Mouse (Mus musculus) urinary bladder, postnatal 4 days (tissue): ENCODE results near the gene Stmn1.
A peak's percentile ranks its signal among the peaks of the same experiment; 100 is the strongest.
"Not testable (repeated sequence)": the region's sequence is repeated elsewhere in the genome, so short reads cannot be mapped to it uniquely, and the experiment has no call there.

Source experiments
- DNase-seq, 2 experiments: peaks; one replicate each; pipeline ENCODE4 v3.0.0; 2021 to 2022; ENCODE audit warnings: low spot score in 2 of 2

Gene Stmn1

DNA sequence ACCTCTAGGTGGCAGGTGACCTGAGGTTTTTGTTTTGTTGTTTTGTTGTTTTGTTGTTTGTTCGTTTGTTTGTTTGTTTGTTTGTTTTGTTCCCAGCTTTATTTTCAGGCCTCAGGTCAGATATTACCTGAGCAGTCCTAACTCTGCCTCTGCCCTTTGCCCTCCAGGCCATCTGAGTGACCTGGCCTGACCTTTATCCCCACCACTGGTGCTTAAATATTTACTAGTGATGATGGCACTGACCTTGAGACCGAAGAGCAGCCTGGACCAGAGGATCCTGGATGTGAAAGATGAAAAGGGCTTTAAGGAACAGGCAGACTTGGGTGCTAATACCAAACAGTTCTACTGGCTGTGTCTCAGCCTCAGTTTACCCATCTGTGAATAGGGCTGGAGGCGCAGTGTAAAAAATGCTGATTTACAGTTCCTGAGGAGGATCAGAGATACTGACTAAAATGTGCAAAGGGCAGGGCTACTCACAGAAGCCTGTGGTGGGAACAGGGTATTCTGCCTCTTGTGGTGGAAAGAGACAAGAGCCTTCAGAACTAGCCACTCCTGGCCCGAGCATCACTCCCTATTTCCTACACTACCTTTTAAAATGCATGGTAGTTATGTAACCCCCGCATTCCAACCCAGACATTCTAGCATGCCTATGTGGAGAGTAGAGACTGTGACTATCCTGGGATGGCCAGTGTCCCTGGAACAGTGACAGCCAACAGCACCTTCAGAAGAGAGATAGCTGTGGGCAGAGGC lies 17.2 kb downstream of the Stmn1 start:
- DNase-seq = no peak

DNA sequence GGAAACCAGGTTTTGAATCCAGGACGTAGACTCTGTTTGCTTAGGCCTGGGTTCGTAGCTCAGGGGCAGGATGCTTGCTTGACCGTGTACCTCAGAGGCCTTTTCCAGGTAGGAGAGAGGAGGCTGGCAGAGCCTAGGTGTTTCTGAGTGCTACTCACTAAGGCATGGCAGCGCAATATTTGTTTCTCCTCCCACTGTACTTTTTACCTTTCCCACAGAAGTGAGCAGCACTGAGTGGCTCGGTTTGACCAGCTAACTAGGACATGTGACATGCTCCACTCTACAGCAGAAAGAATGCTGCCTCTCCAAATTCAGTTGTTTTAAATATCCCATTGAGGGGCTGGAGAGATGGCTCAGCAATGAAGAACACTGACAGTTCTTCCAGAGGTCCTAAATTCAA lies 20.1 kb downstream of the Stmn1 start:
- no peak for DNase-seq

DNA sequence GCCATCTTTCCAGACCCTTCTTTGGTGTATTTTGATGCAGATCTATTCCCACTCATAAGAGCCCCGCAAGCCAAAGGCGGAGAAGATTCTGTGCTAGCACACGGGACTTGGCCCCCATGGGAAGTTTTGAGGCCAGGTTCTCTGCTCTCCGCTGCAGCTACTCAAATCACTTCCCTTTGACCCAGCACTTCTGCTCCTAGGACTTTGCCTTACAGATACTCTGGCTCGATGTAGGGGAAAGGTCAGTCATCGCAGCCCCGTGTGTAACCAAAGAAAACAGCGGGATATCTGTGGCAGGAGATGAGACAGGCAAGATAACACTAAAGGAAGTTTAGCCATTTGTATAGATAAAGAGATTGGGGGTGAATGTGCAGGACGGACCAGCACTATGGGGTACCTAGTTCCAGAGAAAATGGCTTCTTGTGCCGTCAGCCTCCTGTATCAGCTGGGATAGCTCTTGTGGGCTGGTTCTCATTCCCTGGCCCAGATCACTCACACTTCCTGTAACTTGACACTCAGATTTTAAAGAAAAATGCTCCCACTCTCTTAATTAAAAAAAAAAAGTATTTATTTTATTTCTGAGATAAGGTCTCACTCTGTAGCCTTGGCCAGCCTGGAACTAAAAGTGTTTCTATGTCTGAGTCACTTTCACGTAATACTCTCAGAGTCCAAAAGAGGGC lies 22.0 kb downstream of the Stmn1 start:
- DNase-seq = no peak

DNA sequence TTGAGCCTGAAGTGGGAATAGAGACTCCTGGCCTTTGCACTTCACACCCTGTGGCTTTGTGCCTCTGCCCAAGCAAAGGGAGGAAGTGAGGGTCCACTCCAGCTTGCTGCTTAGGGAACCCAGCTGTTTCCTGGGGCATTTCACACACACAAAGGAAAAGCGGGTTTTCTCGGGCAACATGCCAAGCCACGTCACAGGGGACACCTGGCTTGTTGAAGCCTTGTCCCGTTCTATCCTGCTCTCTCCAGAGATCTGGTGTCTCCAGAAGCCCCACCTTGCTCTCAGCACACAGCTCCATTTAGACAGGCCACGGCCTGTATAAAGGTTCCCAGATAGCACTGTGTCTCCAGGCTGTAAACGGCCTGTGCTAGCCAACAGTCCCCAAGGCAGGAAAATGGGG lies 23.6 kb downstream of the Stmn1 start:
- no peak for DNase-seq

DNA sequence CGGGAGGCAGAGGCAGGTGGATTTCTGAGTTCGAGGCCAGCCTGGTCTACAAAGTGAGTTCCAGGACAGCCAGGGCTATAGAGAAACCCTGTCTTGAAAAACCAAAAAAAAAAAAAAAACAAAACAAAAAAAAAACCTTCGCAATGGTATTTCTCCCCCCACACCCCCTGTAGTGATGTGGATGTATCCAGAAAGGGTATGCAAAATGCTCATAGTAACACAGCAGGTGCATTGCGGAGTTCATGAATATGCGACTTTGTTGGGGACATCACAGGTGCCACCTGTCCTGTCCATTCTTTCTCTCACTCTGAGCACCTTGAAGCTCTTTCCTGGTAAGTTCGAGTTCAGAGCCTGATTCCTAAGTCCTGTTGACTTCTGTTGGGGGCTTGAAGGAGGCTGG lies 26.0 kb downstream of the Stmn1 start:
- not testable (repeated sequence) for DNase-seq

DNA sequence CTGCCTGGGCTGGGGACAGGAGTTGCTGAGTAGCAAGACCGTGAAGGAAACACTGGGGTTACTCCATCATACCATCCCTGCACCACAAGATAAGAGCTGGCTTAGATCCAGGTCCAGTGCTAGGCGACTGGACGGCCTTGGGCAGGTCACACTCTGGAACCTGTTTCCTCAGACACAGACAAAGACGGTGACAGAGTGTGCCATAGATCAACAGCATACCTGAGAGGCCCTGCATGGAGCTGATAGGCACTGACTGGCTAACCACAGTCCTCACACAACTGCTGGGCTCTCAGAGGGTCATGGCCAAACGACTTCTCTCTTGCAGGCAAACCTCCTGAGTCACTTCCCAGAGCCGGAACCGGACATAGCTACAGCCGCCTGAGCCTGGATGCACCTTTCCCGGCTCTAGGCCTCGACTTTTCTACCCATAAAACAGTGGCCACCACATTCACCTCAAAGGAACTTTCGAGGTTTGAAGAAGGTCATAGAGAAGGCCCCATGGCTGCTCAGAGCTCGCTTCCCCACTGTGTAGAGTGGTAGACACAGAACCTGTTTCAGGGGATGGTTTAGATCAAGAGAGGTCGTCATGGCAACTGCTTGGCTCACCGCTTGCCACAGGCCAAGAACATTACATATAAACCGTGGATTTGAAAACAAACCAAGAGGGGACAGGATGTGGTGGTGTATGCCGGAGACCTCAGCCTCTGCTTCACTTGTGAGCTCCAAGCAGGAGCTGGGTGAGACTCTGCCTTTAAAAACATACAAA lies 26.8 kb downstream of the Stmn1 start:
- no peak for DNase-seq

DNA sequence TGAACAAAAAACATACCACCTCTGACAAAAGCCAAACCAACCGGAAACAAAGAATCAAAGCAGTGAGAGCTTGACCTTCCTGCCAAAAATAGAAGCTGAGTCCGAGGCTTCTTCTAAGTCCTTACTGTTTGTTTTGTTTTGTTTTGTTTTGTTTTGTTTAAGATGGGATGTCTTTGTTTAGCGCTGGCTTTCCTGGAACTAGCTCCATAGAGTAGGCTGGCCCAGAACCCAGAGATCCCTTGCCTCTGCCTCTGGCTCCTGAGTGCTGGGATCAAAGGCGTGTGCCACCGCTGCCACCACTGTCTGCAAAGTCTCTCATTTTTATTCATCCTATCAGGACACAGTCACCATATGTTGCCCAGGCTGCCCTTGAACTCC lies 27.4 kb downstream of the Stmn1 start:
- no peak for DNase-seq

DNA sequence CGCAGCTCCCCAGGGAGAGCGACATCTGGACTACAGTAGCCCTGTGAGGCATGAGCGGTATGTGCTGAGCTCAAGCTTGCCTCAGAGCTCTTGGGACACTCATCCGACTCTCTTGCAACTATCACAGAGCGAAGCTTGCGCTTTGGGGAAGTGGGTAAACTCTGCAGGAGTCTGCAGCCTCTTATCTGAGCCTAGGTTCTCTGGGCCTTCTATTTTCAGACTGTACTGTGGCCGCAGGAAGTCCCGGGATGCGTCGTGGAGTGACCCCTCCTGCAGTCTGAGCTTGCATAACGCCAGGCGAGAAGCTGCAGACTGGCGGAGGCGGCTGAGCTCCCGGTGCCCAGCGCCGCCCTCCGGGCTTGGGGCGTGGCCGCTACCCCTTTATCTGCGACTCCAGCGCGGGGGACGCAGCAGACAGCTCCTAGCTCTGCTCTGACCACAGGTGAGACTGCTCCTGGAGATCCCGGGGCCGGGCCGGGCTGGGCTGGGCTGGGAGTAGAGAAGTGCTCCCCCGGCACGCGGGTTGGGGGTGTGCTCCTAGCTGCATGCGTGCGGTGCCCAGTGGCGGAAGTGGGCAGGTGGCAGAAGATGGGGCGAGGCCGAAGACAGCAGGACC lies 28.6 kb downstream of the Stmn1 start, which contains the start of gene Paqr7:
Paqr7 (plus strand) TSS at position 103 of the 616 bp plus-strand sequence.
- DNase-seq = peak; percentile 69 to 76

DNA sequence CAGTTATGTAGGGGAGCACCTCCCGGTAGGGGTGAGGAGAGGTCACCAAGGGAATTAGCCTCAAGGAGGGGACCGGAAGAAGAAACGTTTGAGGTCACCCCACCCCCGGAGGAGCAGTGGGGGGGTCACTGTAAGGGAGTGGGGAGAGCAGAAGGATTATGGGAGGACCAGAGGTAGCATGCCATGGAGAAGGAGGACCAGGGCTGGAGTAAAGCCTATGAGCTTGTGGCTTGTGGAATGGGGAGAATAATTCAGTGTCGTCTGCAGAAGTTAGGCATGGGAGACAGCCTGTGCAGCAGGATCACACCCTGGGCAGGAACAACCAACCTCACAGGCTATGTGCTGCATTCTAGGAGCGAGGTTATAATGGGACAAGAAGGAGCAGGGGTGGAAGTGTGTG lies 29.1 kb downstream of the Stmn1 start:
- no peak for DNase-seq

DNA sequence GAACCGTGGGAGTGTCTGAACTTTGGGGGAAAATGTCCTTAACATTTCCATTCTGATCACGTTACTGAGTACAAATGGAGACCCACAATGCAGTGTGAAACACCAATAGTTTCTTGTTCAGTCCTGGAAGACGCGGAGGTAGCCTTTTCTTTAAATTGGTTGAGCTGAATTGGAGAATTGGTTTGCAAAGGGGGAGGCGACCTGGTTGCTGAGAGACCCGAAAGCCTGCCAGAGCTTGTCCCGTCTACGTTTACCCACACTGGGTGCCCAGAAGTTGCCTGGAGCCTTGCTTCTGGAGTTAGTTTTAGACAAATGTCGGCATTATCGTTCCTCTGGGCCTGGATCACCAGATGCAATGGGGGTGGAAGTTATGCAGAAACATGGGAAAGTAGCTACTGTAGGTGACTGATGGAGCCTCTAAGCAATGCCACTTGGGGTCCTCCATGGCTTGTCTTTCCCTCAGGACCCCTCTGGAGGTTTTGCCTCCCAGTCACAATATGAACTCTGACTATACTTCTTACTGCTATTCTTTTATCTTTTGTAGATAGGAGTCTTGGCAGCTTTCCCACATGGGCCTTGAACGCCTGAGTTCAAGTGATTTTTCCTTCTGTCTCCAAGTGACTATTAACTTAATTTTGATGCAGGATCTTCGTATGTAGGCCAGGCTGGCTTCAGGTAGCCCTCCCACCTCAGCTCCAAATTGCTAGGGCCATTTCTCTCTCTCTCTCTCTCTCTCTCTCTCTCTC lies 30.0 kb downstream of the Stmn1 start:
- DNase-seq = no peak

DNA sequence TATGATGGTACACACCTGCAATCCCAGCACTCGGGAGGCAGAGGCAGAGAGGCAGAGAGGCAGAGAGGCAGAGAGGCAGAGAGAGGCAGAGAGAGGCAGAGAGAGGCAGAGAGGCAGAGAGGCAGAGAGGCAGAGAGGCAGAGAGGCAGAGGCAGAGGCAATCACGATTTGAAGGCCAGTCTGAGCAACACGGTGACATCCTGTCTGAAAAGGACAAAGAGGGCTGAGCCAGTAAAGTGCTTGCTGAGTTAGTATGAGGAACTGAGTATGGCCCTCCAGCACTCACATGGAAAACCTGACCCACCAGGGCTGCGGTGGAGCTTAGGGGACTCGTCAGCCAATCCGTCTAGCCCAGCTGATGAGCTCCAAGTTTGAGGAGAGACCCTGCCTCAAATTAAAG lies 30.9 kb downstream of the Stmn1 start:
- not testable (repeated sequence) for DNase-seq

DNA sequence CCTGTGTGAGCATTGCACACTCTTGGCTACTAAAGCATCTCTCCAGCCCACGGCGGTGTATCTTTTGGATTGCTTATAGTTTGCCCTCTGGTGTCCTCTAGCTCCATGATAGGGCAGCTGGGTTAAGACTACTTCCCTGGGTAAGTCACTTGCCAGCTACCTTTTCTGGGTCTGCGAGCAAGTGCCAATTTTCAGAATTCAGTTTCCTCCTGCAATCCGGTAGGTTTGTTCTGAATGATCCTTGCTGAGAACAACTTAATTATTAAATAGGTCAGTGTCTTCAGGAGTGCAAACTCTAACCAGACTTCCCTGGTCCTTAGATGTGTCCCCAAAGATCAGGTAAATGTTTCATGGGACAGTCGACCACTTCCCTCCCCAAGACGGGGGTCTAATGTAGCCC lies 33.0 kb downstream of the Stmn1 start:
- DNase-seq = no peak

DNA sequence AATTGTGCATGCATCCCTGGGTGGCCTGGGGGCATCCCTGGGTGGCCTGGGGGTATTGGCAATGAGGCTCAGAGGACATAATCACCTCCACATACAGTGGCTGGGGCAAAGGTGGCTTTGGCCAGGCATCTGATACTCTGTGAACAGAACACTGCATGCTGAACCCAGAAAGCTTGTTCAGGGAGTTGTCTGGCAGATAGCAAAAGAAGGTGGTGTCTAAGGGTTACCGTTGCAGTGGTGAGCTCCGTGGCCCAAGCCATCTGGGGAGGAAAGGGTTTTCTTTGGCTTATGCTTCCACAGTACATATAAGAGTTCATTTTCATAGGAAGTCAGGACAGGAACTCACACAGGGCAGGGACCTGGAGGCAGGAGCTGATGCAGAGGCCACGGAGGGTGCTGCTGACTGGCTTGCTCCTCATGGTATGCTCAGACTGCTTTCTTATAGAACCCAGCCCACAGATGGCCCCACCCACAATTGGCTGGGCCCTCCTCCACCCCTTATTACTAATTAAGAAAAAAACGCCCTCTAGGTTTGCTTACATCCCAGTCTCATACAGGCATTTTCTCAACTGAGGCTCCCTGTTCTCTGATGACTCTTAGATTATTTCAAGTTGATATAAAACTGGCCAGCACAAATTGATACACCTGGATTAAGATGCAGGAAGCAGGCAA lies 35.7 kb downstream of the Stmn1 start:
- no peak for DNase-seq

DNA sequence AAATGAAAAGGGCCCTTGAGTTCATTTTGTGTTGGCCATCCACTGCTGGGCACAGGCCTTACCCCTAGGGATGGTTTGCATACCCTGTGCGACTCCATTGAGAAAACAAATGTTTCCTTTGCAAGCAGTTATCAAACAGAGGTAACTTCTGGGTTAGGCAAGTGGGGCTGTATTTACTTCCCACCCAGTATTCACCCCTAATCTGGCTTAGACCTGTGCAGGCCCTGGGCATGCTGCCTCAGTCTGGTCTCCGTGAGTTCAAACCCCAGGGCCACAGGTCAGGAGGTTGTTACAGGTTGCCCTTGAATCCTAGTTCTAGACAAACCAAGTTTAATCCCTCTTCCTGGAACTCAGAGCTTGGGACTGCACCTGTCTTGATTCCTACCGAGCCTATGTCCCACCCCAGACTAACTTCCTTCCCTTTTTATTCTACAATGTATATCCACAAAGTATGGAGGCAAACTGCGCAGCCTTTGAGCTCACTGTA lies 37.2 kb downstream of the Stmn1 start:
- DNase-seq = no peak

DNA sequence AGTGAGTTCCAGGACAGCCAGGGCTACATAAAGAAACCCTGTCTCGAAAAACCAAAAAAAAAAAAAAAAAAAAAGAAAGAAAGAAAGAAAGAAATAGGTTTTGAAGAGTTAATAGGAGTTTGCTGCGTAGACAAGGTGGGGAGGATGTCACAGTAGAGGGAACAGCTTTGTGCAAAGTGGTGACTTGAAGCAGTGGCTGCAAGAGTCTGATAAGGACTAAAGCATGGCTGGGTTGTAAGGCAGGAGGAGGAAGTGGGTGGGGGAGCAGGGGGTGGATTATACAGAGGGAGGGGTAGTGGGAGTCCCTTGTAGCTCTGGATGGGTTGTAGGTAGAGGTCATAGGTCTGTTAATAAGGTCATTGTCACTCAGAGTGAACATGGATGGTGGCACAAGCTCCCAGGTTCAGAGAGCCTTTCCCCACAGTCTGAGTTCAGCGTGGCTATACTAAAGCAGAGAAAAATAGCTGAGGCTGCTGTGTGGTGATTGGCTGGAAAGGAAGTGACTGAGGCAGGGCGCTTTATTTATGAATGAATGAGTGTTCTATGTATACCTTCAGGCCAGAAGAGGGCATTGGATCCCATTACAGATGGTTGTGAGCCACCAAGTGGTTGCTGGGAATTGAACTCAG lies 38.0 kb downstream of the Stmn1 start:
- DNase-seq = no peak

DNA sequence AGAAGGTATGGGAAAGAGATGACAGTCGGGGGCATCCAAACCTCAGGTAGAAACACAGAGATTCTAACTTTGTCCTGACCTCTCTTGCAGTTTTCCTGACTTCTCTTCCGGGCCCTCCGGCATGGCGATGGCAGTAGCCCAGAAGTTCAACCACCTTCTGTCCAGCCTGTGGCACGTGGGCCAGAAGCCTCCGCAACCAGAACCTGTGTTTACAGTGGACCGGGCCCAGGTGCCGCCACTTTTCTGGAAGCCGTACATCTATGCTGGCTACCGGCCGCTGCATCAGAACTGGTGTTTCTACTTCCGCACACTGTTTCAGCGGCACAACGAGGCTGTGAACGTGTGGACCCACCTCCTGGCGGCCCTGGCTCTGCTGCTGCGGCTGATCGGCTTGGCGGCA lies 38.6 kb downstream of the Stmn1 start:
- no peak for DNase-seq

DNA sequence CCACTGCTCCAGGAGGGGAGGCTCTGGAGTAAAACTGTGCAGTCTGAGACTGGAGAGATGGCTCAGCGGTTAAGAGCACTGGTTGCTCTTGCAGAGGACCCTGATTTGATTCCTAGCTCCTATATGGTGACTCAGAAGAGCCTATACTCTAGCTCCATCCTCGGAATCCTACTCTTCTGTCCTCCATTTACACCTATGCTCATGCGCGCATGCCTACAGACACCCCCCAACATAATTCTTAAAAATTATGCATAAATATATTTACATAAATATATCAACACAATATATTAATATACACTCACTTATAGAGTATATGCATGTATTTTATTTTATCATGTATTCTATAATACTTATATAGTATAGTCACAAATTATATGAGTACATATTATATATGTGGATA lies 42.3 kb downstream of the Stmn1 start:
- no peak for DNase-seq

DNA sequence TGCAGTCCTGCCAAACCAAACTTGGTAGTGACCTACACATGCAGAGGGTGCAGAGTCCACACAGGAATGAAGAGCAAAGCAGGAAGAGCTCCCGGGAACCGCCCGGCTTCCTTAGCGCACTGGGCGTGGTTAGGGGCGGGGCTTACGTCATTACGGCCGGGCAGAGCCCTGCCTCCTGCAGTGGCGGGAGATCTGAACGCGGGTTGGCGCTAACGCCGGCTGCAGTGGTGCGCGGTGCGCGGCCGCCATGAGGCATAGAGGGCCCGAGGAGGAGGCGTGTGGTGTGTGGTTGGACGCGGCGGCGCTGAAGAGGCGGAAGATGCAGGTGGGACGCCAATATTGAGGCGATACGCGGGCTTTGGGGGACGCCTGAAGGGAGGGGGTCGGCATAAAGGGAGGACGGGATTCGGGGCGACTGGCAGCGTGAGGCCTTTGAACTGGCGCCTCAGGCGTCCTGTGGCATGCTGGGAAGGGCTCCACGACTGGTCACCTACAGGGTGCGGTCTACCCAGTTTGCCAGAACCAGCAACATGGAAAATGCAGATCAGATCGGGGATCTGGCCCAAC lies 42.8 kb downstream of the Stmn1 start, which contains the start of gene Aunip:
Aunip (plus strand) TSS at position 155 of the 567 bp plus-strand sequence.
- peak; percentile 84 to 93 for DNase-seq

DNA sequence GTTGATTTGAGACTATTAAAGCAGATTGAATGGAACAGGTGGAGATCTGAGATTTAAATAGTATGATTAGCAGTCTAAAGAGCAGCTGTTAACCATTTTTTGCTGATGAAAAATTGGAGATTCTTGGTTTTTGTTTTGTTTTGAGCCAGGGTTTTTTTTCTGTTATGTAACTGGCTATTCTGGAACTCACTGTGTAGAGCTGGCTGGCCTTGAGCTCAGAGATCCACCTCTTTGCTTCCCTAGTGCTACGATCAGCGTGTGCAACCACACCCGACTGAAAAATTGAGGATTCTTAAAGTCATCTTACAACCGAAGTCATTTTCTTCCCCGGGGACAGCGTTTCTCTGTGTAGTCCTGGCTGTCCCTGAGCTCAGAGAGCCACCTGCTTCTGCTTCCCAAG lies 43.6 kb downstream of the Stmn1 start:
- DNase-seq = no peak

DNA sequence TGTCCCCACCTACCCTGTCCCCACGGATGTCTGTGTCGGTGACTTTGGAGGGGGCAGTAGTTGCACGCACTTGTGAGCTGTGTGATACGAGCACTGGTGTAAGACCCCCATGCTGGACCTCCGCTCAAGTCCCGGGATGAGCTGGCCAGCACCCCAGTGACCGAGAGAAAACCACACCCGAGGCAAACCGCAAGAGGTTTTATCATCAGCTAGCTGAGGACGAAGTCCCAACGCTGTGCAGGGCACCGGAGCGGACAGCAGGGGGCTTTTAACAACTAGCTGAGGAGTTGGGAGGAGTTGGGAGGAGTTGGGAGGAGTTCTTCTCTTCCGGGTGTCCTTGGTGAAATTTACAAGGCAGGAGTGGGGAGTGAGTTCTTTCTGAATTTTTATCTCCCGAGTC lies 44.7 kb downstream of the Stmn1 start:
- DNase-seq = peak; percentile 71 to 79
